Mouse (Mus musculus): ENCODE results near the gene Il17a.

- TF ChIP-seq CTCF (IDR thresholded peaks at IDR 0.05; ENCODE audit: extremely low read depth, insufficient read depth, insufficient read length, insufficient replicate concordance) = no peak
- no peak for TF ChIP-seq POLR2A (IDR thresholded peaks at IDR 0.05; ENCODE audit: low read depth, low read length)
These were observed 39.4 kb upstream of the Il17a start for GRCm38 (mm10) chr1:20691336-20691735.

Data from spleen, adult 2 months (tissue).